Mouse (Mus musculus): ENCODE data around the gene Ovgp1.
"Not testable (repeated sequence)": the region's sequence is repeated elsewhere in the genome, so short reads cannot be mapped to it uniquely, and the experiment has no call there.

The Ovgp1 gene

GRCm38 (mm10) chr3:105994730-105995129 is 21.2 kb downstream of the Ovgp1 start:
- no peak for DNase-seq (ENCODE audit: low spot score)

- DNase-seq (ENCODE audit: low spot score) = no peak
Measured at GRCm38 (mm10) chr3:106000707-106001375, 27.3 kb downstream of the Ovgp1 start.

GRCm38 (mm10) chr3:106001416-106002370 is 28.2 kb downstream of the Ovgp1 start:
- peak; percentile 69 for DNase-seq (ENCODE audit: low spot score)

- DNase-seq (ENCODE audit: low spot score) = not testable (repeated sequence)
Measured at GRCm38 (mm10) chr3:106003360-106003759, 29.8 kb downstream of the Ovgp1 start.

- DNase-seq (ENCODE audit: low spot score) = no peak
Measured at GRCm38 (mm10) chr3:106014546-106014945, 41.0 kb downstream of the Ovgp1 start, which contains the start of gene Pifo. Gene Pifo (minus strand): TSS chr3:106014646.

GRCm38 (mm10) chr3:106021840-106022239 is 48.3 kb downstream of the Ovgp1 start:
- DNase-seq (ENCODE audit: low spot score) = no peak

- DNase-seq (ENCODE audit: low spot score) = no peak
Measured at GRCm38 (mm10) chr3:106024135-106024534, 50.6 kb downstream of the Ovgp1 start.

GRCm38 (mm10) chr3:106032781-106033180 is 59.3 kb downstream of the Ovgp1 start, which contains the start of gene Chil5:
Gene Chil5 (minus strand): TSS chr3:106032814.
- DNase-seq (ENCODE audit: low spot score) = no peak

All from lung, postnatal 25 days (tissue).